Mouse (Mus musculus) T-cell, adult 2 months (primary cell): ENCODE data around the gene Zar1.
"Not testable (repeated sequence)": the region's sequence is repeated elsewhere in the genome, so short reads cannot be mapped to it uniquely, and the experiment has no call there.

ENCODE experiments used
- DNase-seq: peaks from one replicate; pipeline ENCODE4 v3.0.0; 2022; ENCODE audit warnings: low spot score

Gene Zar1

GRCm38 (mm10) chr5:72580970-72581332 lies at the start of gene Zar1:
TSS of gene Zar1 (minus strand) at chr5:72581254.
- not testable (repeated sequence) for DNase-seq

DNA sequence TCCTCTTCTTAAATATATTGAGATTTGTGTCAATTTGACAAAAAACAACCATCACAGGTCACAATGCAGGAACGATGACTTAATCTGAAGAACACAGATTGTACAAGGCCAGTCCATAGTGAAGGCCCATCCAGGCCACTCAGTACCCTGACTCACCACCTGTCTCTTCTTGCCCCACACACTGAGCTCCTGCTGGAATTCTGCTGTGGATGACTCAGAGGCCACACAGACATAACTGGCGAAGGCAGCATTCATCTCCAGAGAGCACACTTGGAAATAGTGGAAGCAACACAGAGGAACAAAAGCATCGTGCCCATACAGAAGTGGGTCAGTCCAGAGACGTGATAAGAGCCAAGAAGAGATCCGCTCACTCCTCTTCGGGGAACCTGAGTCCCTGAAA lies 49.0 kb upstream of the Zar1 start:
- no peak for DNase-seq

DNA sequence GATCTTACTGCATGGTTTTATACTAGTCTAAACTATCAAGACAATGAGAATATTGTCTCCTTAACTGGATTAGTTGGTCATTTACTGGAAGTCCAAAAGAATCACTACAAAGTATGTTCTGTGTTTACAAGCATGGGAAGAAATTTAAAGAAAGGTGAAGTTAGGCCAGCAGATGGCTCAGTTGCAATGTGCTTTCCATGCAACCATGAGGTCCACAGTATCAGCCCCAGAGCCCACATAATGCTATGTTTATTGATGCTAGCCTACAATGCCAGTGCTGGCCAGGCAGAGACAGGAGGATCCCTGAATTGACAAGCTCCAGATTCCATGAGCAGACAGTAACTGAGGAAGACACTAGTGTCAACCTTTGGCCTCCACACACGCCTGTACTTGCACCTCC lies 40.0 kb upstream of the Zar1 start:
- DNase-seq = no peak

- no peak for DNase-seq
Measured at GRCm38 (mm10) chr5:72617413-72617812, 36.4 kb upstream of the Zar1 start.

- DNase-seq = no peak
Measured at GRCm38 (mm10) chr5:72603138-72603537, 22.1 kb upstream of the Zar1 start.

- peak; percentile 48 for DNase-seq
Measured at GRCm38 (mm10) chr5:72601006-72601405, 20.0 kb upstream of the Zar1 start.

DNA sequence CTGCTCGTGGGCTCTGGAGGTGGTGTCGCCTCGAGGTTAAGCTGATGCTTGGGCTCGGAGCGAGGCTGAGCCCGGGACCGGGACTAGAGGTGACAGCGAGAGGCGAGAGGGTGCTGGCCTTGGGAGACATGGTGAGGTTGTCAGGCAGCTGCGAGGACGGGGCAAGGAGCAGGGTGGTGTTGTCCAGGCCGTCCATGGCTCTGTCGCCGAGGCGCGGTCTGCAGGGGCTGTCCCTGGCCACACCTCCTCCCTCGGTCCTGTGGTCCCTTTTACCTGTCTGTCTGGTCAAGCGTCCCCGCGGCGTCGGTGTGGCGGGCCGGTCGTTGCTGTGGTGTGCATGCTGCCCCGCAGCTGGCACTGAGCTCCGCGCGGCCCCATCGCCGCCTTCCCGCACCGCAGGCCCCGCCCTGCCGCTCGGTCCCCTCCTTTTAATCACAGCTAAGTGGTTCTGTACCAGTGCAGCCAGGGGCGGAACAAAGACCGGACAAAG lies 6.2 kb upstream of the Zar1 start, which contains the start of gene Gm5868:
TSS of gene Gm5868 (minus strand) at position 360 of the 490 bp plus-strand sequence.
- no peak for DNase-seq

DNA sequence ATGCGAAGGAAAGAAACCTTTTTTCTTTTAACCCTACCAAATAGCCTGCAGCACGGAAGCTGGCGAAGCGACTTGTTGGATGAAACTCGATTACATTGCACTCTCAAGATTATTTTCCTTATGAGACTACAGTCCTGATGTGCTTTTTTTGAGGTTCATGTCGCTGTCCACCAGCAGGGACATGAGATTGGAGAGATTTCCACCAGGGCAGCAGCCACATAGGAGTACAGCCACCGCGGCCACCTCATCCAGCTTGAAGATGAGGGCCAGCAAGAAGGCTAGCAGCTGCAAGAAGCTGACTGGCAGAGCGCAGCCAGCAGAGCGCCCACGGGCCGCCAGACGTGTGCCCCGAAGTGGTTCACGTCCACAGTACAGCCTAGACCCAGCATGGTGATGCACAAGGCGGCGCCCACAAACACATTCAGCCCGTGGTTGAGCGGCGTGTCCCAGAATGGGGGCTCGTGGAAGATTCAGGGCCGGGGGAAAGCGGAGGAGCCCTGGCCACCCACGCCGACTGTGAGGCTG lies 5.7 kb upstream of the Zar1 start:
- DNase-seq = not testable (repeated sequence)

GRCm38 (mm10) chr5:72586122-72586521 lies 5.1 kb upstream of the Zar1 start:
- DNase-seq = peak; percentile 32

DNA sequence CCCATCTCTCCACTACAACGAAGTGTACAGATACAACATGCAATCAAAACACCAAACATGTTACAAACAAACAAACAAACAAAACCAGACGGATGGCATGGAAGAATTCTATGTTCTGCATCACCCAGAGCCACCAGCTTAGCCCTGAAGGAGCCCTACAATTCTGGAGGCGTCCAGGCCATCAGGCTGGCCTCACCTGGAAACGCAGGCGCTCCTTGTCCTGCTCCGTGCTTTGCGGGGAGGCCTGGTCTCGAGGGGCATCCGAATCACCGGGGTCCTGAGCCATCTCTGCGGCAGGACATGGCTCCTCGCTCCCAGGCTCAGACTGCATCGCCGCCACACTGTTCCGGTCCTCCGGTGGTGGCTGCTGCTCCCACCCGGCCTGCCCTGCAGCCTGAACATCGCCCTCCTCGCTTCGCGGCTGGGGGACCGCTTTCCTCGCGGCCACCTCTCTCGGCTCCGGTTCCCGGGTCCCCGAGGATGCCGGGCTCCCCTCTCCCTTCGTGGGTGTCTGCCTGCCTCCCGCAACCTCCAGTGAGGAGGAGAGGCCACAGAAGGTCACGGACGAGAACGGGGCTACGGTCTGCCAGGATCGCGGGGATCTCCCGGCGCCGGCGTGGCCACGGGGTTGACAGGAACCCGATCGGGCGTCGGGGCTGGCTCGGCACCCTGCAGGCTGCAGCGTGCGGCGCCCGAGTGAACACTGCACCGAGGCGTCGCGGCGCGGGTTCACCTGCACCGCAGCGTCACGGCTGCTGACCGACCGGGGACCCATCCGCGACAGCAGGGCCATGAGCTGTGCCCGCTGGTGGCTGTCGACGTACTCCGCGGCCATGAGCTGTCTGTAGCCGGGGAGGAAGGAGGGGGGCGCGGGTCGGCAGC lies 725 bp downstream of the Zar1 start:
- peak; percentile 16 for DNase-seq

DNA sequence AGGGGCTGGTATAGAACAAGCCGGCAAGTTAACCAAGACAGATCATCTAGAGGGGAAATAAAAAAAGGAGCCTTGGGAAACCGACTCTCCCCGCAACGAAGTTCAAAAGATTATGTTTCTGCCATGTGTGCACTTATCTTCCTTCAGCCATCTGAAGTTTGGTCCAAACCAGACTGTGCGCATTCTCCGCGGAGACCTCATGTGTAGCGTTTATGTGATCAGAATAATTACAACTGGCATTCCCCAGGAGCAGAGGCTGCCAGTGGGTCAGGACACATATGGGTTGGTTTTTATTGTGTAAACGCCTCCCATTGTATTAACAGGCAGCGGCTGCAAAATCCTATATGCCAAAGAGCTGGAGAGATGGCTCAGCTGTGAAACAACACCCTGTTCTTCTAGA lies 1.5 kb downstream of the Zar1 start:
- not testable (repeated sequence) for DNase-seq

- no peak for DNase-seq
Measured at GRCm38 (mm10) chr5:72565621-72566020, 15.4 kb downstream of the Zar1 start.

DNA sequence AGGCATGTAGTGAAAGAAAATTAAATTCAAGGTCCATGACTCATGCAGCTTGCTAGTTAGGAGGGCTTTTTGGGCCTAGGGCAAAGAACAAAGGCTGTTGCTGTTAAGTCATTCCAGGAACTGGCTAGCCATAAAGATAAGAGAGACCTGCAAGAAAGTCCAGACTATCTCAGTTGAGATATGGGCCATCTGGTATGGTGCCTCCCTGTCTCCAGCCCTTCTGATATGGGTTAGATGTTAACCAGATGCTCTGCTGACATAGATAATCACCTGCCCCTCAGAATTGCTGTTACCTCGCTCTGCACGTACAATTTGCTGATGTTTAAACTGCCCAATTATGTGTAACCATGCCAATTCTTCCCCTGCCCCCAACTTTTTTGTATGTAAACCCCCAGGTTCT lies 17.9 kb downstream of the Zar1 start:
- not testable (repeated sequence) for DNase-seq

DNA sequence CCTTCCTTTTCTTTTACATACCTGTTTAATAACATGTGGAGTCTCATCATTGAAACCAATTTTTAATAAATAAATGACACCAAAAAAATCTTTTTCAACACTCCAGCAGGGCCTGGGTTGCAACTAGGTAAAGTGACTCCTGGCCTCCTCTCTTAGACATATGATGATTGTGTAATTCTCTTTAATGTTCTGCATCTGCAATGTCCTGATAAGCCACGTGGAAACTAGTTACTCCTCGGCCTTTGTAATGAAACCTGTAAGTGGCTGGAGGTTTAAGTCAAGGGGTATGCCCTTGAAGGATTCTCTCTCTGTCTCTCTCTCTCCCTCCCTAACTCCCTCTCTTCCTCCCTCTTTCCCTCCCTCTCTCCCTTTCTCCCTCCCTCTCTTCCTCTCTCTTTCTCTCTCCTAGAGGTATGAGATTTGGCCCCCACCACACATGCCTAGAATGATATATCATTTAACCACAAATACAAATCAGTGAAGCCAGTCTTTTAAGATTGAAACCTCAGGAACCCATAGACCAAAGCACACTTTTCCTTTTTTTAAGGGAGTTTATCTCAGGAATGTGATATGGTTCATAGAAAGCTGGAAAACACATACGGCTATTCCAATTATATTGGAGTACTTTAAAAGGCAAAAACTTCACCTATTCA lies 20.0 kb downstream of the Zar1 start:
- no peak for DNase-seq

- DNase-seq = peak; percentile 92
Measured at GRCm38 (mm10) chr5:72559544-72560049, 21.5 kb downstream of the Zar1 start, which contains the start of gene Nfxl1. TSS of gene Nfxl1 (minus strand) at chr5:72559684.

- DNase-seq = peak; percentile 1
Measured at GRCm38 (mm10) chr5:72558716-72559526, 22.1 kb downstream of the Zar1 start.

DNA sequence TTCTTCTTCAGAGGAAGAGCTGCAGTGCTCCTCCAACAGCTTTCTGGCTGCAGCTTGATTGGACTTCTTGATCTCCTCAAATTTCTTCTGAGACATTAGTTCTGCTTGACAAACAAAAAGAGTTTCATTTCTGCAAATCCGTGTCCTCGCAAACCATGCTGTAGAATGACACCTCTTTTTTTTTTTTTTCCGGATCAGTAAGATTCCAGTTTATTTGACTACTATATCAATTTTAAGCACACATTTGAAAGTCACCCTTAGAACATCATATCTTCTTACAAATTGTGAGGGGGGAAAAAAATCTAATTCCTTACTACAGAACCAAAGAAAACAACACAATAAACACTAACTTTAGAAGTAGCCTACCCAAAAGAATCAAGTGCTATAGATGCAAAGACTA lies 24.8 kb downstream of the Zar1 start:
- DNase-seq = no peak

GRCm38 (mm10) chr5:72551209-72551608 lies 29.8 kb downstream of the Zar1 start:
- no peak for DNase-seq

DNA sequence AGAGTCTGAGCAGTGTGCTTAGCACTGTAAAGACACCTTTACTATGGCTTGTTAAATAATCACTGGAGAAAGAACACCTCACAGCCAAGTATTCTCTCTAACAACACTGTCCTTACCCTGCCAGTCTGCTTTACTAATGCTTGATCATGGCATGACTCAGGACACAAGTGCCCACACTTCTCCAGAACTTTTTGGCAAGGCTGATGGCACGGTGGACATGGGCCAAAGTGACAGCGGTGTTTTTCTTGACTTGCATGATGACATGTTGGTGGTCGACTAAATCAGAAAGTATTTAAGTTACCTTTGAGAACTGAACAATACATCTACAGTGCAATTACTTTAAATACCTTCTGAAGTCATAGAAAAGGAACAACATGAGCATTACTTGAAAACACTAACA lies 52.2 kb downstream of the Zar1 start:
- DNase-seq = no peak
